Mouse (Mus musculus): ENCODE measurements around the gene Ckm.

The Ckm gene

DNA sequence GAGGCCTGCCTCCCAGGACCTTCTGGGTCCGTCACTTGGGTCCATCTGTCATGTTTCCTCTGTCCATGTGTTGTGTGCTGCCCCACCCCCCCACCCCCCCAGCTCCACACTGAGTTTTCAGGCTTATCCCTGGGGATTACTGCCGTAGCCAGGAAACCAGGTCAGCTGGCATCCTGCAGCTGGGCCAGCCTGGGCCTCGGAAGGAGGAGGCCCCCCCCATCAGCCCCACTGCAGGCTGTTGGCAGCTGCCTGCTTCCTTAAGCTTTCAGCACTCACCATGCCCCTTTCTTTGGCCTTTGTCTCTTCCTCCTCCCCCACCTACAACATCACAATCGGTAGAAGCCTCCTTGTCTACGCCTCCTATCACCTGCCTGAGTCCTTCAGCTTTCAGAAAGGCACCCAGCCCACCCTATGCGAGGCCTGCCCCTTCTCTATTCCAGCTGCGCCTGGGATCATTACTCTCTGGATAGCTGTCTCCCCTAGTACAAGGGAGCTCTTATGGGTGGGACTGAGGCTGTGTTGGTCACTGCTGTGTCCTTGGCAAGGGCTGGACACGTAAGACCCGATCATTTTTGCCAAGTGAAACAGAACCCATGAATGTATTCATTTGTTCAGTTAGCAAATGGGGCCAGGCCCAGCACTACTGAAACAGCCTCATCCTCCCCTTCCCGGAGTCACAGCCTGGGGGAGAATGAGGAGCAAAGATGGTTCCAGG lies 15.7 kb upstream of the Ckm start:
- no peak for DNase-seq

DNA sequence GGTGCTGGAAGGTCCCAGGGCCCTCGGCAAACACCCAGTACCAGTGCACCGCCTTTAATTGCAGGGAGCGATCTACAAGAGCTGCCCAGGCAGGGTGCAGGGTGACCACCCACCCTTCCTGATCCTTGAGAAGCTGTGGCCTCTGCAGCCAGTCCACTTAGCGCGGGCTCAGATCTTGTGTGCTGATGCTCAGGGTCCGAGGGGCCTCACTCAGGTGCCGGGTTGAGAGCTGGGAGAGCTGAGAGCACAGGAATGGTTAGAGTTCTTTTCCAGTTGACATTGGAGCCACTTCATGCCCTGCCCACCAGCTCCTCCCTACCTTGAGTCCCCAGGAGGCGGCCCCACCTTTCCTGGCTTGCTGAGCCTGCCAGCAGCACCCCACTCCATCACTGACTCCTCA lies 10.1 kb upstream of the Ckm start:
- no peak for DNase-seq

DNA sequence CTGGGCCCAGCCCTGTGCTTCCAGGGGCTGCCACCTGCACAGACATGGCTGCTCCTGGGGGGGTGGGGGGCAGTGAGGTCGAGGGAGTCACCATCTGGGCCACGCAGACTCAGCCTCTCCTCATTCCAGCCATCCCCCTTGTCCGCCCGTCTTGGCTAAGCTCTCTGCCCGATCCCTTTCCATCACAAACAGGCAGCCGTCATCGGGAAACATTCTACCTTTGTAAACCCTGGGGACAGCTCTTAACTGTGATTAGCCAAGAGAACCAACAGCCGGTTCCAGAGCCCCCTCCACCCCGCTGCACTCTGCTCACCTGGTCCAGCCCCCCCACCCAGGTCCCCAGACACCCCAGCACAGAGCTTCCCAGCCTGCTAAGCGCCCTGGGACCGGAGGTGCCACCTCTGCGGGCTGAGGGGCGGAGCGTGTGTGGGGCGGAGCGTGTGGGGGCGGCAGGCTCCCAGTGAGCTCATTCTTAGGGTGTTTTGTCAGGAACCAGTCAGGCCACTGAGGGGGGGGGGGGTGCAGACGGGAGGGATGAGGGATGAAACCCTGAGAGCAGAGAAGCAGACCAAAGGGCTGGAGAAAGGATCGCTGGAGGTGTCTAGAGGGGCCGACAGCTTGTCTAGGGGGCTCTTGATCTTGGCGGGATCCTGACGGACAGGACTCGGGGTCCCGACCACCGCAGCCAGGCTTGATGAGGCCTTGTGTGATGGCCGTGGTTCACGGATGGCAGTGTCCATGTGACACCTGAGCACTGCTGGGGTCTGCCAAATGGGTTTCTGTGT lies 4.9 kb upstream of the Ckm start:
- peak; percentile 47 to 56 for DNase-seq

DNA sequence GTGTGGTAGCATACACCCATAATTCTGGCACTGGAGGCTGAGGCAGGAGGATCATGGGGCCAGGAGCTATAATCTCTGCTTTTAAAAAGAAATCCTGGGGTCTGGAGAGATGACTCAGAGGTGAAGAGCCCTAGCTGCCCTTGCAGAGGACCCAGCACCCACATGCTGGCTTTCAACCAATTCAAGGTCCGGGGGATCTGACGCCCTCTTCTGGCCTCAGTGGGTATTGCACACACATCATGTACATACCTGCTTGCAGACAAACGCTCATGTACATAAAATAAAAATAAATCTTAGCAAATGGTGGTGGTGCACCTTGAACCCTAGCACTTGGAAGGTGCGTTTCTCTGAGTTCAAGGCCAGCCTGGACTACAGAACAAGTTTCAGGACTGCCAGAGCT lies 3.6 kb upstream of the Ckm start:
- DNase-seq: no peak

- DNase-seq: no peak
These were observed 2.0 kb upstream of the Ckm start for GRCm38 (mm10) chr7:19402535-19403112.

DNA sequence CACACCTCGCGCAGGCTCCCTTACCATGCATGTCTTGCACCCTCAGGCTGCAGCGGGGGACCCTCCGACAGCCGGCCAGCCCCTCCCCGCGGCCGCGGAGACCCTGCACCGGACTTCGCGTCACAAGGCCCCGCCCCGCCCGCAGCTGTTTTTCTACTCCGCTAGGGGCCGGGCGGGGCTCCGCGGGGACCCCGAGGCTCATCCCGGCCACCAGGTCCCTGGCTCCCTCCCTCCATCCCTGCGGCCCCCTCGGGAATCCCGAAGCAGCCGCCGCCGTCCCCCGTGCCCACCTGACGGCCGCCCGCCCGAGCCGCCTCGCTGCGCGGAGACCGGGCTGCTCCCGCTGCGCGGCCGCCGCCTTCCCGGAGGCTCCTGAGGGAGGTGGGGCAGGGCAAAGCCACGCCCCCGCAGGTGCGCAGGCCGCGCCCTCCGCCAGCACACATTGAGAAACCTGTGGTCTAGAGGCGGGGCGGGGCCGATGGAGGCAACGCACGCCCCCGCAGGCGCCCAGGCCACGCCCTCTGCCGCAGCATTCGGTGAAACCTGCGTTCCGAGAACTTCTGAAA lies 762 bp upstream of the Ckm start, which contains the start of gene Klc3:
Gene Klc3 (minus strand): TSS at position 374 of the 566 bp plus-strand sequence.
- peak; percentile 85 to 87 for DNase-seq

GRCm38 (mm10) chr7:19405417-19405816 lies 841 bp downstream of the Ckm start:
- DNase-seq: peak; percentile 69 to 88

GRCm38 (mm10) chr7:19409753-19410152 lies 5.2 kb downstream of the Ckm start:
- DNase-seq: no peak

- DNase-seq: no peak
These were observed 6.3 kb downstream of the Ckm start for GRCm38 (mm10) chr7:19410766-19411344.

- no peak for DNase-seq
These were observed 7.2 kb downstream of the Ckm start for GRCm38 (mm10) chr7:19411783-19412182.

DNA sequence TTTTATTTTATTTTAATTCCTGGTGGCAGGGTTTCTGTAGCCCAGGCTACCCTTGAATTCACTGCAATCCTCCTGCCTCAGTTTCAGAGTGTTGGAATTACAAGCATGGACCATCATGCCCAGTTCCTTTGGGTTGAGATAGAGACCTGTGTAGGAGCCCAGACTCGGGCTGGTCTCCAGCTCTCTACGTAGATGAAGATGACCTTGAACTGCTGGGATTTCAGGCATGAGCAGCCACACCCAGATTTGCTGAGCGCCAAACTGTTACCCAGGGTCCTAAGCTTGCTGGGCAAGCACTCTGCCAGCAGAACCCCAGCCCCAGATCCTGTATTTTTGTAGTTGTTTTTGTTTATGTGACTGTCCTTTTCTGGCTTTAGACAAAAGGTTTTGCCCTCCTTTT lies 8.9 kb downstream of the Ckm start:
- DNase-seq: no peak

DNA sequence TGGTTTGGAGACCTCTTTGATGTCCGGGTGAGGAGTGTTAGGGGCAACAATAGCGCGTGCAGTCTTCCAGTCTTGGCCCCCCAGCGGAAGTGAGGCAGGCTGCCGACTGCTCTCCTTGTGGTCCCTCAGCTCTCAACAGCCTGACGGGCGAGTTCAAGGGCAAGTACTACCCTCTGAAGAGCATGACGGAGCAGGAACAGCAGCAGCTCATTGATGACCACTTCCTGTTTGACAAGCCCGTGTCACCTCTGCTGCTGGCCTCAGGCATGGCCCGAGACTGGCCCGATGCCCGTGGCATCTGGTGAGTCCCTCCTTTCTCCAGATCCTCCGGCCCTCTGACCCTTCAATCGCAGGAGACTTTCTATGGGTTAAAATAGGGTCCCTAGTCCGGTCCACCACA lies 12.0 kb downstream of the Ckm start:
- DNase-seq: no peak

DNA sequence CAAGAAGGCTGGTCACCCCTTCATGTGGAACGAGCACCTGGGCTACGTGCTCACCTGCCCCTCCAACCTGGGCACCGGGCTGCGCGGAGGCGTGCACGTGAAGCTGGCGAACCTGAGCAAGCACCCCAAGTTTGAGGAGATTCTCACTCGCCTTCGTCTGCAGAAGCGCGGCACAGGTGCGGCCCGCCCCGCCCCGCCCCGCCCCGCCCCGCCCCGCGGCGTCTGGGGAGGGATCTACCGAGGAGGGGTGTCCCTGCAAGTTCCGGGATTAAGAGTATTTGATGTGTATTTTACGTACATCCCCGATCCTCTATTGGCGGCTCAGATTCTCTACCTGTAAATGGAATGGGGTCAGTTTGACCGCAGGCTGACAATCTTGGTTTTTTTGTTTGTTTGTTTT lies 15.5 kb downstream of the Ckm start:
- DNase-seq: no peak

- peak; percentile 90 to 91 for DNase-seq
These were observed 16.5 kb downstream of the Ckm start for GRCm38 (mm10) chr7:19420821-19421636.

DNA sequence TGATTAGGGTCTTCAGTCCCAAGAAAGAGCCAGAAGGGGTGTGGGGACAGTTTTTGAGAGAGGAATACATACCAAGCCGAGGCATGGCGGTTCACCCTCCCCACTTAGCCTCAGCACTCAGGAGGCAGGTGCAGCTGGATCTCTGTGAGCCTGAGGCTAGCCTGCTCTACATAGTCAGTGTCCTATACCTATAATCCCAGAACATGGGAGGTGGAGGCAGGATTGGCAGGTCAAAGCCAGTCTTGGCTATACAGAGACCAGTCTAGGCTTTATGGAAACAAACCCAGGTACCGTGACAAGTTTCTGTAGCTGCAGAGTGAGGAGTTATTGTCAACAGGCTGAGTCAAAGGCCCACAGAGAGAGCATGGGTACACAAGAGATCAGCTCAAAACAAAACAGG lies 18.5 kb downstream of the Ckm start:
- DNase-seq: no peak

- no peak for DNase-seq
These were observed 19.5 kb downstream of the Ckm start for GRCm38 (mm10) chr7:19424051-19424450.

GRCm38 (mm10) chr7:19426349-19426748 lies 21.8 kb downstream of the Ckm start:
- DNase-seq: no peak

DNA sequence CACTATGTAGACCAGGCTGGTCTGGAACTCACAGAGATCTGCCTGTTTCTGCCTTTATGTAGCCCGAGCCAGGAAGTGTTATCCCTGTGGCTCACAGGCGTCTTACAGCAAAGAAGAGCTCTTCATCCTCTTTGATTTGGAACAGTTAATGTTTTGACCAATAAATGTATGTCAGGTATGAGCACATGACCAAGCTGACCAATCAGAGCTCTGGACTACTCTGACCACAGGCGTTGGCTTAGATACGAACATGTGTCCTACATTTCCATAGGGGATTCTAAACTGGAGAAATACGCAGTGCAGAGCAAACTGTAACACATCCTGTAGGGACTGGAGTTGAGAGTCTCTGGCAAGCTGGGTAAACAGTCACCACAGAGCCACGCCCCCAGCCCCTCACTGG lies 22.3 kb downstream of the Ckm start:
- DNase-seq: no peak

GRCm38 (mm10) chr7:19427999-19428650 lies 23.5 kb downstream of the Ckm start:
- no peak for DNase-seq

DNA sequence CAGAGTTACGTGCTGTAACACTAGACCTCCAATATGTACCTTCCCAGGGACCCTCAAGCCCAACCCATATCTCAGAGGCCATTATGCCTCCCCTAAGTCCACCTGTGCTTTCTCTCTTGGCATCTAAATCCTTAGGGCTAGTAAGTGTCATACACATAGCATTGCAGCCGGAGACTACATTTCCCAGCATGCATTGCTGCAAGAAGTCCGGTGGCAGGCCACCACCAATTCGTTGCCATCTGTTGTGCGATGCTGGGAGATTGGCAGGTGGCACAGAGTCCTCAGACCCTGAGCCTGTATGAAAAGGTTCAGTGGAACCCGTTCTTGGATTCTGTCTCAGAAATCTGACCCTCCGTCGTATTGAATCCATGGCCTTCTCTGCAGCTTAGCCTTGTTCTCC lies 25.1 kb downstream of the Ckm start:
- no peak for DNase-seq

GRCm38 (mm10) chr7:19430402-19430801 lies 25.8 kb downstream of the Ckm start:
- DNase-seq: no peak

DNA sequence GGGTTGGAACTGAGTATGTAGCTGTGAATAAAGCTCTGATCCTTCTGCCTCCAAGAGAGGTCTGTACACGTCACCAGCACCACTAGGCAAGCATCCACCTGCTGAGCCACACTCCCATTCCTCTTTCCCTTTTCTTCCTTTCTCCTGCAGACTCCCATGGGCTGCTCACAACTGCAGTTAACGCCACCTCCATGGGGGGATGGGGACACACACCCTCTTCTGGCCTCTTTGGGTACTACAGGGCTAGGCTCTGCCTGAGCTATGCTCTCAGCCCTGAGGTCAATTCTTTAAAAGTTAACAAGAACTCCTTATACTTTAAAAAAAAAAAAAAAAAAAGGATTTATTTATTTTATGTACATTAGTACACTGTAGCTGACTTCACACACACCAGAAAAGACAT lies 27.9 kb downstream of the Ckm start:
- no peak for DNase-seq

Data from kidney, adult 8-10 months (tissue).